Mouse (Mus musculus): ENCODE results near the gene Svep1. TPM values are rescaled to one million over a fixed set of nuclear protein-coding genes. Genes with fewer than 3 reads are reported as not detected.
A peak's percentile ranks its signal among the peaks of the same experiment; 100 is the strongest.

Svep1 gene
- under 1 TPM; 0.67 to 0.88 TPM for total RNA-seq (2021)

DNA sequence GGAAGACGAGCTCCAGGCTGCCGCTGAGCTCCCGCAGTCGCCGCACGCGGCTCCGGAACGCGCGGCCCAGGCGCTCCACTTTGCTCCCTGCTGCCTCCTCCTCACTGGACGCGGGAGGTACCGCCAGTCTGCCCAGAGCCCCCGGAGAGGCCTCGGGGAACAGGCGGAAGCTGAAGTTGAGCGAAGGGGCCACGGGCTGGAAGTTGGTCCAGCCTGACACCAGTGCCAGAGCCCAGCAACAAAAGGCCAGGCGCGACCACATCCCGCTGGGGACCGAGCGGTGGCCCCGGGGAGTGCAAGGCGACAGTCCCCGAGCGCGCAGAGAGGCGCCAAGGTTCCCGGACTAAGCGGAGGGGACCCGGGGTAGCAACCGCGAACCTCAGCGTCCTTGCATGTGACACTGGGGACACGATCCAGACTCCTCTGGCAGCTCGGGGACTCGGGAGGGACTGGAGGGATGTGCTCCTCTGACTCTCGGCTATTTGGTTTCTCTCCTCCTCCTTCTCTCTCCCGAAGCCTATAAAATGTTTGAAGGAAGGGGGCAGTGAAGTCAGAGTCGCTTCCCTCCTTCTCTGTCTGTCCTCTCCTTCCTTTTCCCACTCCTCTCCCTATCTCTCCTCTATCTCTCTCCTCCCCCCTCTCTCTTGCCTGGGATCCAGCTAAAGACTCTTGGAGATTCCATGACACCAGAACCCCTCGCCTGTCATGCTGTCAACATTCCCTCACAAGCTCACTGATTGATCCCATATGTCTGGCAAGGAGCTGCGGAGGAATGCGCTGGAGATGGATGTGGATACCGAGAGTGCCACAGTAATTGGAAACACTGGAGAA, at the start of gene Svep1:
TSS of gene Svep1 (minus strand) at position 745 of the 831 bp plus-strand sequence.
- DNase-seq = peak; percentile 11 to 12

DNA sequence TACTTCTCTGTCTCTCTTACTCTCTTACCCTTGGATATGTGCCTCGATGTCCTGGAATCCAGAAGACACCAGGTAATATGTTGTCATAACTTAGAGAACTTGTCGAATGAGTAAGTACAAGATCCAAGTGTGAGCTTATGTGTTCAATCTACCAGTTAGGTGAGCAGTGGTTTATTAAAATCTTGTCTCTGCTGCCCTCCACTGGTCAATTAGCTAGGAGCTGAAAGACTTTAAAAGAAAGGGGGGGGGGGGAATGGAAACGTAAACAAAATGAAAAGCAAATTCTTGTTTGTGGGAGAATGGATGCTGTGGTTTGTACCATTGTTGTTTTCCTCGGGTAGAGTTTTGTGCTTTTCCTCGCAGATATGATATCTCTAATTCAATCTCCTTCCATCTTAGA, 46.8 kb upstream of the Svep1 start:
- DNase-seq = no peak

GRCm38 (mm10) chr4:58252381-58252780, 45.7 kb upstream of the Svep1 start:
- DNase-seq = no peak

DNA sequence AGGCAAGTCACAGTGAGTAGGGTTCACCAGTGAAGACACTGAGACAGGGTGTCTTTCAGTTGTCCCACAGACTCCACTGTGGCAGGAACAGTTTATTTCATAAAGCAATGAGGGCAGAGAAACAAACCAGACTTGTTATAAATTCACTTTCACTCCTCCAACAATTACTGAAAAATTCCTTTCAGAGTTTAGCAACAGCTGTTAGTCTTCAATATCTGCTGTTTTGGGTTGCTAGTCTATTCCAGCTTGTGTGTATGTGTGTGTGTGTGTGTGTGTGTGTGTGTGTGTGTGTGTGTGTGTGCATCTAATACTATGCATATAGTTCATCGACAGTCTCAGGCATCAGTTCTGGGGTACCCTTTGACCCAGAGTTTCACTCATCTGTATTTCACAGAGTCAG, 38.9 kb upstream of the Svep1 start:
- no peak for DNase-seq

- DNase-seq = no peak
These were observed 33.8 kb upstream of the Svep1 start for GRCm38 (mm10) chr4:58240416-58240815.

GRCm38 (mm10) chr4:58235828-58236227, 29.2 kb upstream of the Svep1 start:
- DNase-seq = no peak

GRCm38 (mm10) chr4:58223499-58223898, 16.8 kb upstream of the Svep1 start:
- no peak for DNase-seq

DNA sequence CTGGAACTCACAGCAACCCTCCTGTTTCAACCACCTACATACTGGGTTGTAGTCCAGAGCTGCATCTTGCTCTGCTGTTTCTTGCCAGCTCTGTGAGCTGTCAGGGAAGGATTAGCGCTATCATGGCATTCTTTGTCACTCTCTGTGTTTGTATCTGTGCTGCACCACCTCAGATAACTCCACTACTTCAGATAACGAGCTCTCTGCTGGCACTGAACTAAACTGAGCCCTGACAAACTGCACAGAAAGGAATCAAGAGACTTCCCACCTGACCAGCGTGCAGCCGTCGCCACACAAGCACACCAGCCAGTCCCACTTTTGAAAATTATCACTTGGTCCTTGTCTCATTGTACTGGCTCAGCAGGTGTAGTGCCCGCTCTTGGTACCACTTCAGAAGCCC, 4.7 kb upstream of the Svep1 start:
- no peak for DNase-seq

GRCm38 (mm10) chr4:58210557-58211090, 4.0 kb upstream of the Svep1 start:
- DNase-seq = no peak

DNA sequence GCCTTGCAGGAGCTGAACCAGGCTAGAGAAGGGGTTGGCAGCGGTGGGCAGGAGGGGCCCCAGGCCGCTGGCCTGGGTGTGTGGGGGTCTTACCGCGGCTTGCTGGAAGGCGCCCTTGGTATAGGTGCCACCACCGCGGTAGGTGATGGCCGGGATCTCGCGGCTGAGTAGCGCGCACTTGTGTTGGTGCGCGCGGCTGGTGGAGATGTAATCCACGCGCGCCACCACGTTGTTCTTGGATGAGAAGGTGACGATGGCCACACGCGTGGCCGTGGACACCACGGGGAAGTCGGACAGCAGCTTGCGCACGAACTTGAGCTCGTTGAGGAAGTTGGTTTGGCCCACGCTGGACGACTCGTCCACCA, 927 bp downstream of the Svep1 start:
- no peak for DNase-seq

DNA sequence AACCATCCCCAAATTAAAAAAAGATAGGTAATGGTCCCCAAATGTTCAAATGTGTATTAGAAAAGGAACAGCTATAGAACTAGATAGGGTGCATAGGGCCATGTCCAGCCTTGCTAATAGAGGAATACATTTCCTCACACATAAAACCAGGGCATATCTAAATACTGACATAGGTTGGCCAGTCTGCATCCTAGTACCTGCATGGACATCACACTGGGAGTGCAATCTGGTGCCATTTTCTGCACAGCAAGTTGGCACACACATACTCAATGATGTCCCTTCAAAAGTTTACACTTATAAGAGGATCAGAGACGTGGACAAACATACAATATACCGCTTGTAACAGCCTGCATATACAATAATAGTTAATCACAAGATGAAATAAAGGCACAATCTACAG, 5.0 kb downstream of the Svep1 start:
- no peak for DNase-seq

GRCm38 (mm10) chr4:58200826-58201225, 5.8 kb downstream of the Svep1 start:
- no peak for DNase-seq

- no peak for DNase-seq
These were observed 9.4 kb downstream of the Svep1 start for GRCm38 (mm10) chr4:58197230-58197629.

DNA sequence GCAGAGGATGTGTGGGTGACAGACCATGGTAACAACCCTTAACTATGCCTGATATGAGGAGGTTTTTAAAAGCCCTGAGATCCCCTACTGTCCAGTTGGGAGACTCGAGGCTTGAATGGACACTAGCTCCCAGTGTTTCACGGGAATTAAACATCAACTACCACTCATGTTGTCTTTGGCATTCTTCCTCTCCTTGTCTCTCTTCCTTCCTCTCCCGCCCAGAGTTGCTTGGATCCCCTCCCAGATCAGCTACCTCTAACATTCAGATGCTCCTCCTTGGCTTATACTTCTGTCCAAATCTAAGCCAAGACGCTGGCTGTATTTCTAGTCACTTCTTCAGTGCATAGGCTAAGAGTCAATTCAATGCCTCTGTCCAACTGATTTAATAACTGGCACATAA, 9.9 kb downstream of the Svep1 start:
- no peak for DNase-seq

DNA sequence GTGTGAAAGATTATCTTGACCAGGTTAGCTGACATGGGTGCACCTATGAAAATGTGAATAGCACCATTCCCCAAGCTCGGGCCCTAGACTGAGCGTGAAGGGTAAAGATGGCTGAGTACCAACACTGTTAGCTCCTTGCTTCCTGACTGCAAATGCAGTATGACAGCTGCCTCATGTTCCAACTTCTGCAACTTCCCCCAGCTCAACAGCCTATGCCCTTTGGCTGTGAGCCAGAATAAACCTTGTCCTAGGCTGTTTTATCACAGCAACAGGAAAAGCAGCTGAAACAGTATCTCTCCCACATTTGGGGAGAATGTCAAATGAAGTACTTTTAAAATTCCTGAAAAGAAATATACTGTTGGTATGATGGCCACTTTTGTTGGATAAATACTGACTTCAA, 10.7 kb downstream of the Svep1 start:
- no peak for DNase-seq

DNA sequence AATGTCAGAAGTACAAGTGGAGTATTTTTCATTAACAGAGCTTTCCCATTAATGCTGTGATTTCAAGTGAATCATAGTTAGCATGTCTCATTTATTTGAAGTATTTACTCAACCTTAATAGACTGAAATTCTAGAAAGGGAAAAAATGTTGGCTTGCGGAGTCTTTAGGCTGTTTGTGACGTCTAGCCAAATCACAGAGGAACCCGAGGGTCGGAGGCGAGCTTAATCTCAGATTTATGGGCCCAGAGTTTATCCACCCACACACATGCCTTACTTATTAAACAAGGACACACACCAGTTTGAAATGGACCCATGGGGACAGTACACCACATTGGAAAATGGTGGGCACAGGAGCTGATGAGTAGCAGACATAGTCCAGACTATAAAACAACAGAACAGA, 17.4 kb downstream of the Svep1 start:
- no peak for DNase-seq

DNA sequence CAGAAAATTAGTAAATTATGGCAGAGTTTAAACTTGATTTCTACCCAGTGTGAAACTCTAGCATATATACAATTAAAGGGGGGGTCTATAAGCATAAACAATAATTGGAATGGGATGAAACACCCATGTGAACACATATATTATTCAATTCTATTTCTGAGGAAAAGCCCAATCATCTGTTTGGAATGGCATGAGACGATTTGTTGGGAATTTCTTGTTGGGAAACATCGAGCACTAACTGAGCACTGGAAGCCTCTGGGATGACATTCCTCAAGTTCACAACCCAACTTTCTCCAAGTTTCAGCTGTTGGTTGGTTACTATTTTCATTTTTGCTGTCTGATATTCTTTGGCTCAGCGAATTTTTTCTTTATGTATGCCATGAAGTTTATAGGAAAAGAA, 21.3 kb downstream of the Svep1 start:
- no peak for DNase-seq

- no peak for DNase-seq
These were observed 21.8 kb downstream of the Svep1 start for GRCm38 (mm10) chr4:58184681-58185341.

- DNase-seq = no peak
These were observed 22.8 kb downstream of the Svep1 start for GRCm38 (mm10) chr4:58183897-58184296.

- DNase-seq = no peak
These were observed 28.2 kb downstream of the Svep1 start for GRCm38 (mm10) chr4:58178489-58178888.

DNA sequence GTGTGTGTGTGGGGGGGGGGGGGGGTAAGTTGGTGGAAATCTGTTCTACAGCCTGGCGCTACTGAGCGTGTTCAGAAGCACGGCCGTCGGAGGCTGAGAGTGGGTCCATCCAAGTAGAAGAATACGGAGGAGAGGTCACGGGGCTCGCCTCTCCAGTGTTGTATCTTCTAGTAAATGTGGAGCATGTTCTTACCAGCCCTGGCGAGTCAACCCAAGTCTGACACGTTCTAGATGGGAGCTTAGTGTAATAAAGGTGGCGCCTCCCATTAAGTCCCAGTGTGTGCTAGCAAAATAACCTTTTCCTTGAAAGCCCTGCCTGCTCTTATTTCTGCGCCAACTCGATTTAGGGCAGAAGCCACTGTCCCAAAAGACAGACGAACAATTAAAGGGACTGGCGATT, 29.4 kb downstream of the Svep1 start:
- no peak for DNase-seq

GRCm38 (mm10) chr4:58174435-58174987, 32.1 kb downstream of the Svep1 start:
- DNase-seq = no peak

DNA sequence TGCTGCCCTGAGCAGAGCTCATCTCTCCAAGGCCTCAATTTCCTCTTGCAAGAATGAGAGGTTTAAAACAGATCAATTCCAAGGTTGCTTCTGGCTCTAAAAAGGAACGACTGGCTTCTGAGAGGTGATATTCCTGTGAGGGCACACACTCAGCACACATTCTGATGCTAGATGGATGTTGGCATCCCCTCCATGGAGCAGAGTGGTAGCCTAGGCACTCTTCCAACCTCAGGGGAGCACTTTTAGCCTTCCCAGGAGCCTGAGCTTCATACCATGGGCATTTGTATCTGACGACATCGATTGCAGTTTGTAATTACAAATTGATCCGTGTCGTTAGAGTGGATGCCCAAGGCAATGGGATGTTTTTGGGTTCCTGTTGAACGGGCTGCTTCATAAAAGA, 33.3 kb downstream of the Svep1 start:
- DNase-seq = no peak

GRCm38 (mm10) chr4:58170430-58170829, 36.2 kb downstream of the Svep1 start:
- DNase-seq = no peak

Measured in layer of hippocampus, postnatal 36 days (tissue).